Mouse (Mus musculus) heart, postnatal 0 days (tissue): Measurements from ENCODE around the gene Atp6v1e2.

Experiments used
- CTCF ChIP-seq: IDR thresholded peaks from 2 replicates; pipeline ENCODE4 v1.5.1; 2016; ENCODE audit warnings: antibody characterized with exemption, control low read depth, low read depth
- EP300 ChIP-seq: IDR thresholded peaks from 2 replicates; pipeline ENCODE4 v1.6.1; 2016; ENCODE audit warnings: antibody characterized with exemption, low read depth

DNA sequence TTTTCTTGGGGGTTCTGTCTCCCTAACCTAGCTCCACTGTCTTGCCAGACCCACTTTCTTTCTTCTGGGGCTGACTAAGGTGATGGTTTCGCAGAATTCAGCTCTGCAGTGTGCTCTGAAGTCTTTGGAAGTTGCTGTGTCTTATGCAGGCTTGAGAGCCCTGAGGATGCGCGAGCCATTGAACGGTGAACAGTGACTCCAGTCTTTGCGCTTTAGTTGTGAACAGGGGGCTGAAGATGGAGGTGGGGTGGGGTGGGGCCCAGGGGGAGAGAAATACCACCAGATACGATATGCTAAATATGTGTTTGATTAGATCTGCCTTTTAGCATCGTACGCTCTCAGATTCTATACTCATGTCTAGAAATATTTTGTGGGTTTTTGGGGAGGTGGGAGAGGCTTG is 17.4 kb upstream of the Atp6v1e2 start:
- TF ChIP-seq CTCF: no peak
- TF ChIP-seq EP300: no peak
